Mouse (Mus musculus): Measurements from ENCODE around the gene Cd68.
"Not testable (repeated sequence)": the region's sequence is repeated elsewhere in the genome, so short reads cannot be mapped to it uniquely, and the experiment has no call there.

The Cd68 gene

DNA sequence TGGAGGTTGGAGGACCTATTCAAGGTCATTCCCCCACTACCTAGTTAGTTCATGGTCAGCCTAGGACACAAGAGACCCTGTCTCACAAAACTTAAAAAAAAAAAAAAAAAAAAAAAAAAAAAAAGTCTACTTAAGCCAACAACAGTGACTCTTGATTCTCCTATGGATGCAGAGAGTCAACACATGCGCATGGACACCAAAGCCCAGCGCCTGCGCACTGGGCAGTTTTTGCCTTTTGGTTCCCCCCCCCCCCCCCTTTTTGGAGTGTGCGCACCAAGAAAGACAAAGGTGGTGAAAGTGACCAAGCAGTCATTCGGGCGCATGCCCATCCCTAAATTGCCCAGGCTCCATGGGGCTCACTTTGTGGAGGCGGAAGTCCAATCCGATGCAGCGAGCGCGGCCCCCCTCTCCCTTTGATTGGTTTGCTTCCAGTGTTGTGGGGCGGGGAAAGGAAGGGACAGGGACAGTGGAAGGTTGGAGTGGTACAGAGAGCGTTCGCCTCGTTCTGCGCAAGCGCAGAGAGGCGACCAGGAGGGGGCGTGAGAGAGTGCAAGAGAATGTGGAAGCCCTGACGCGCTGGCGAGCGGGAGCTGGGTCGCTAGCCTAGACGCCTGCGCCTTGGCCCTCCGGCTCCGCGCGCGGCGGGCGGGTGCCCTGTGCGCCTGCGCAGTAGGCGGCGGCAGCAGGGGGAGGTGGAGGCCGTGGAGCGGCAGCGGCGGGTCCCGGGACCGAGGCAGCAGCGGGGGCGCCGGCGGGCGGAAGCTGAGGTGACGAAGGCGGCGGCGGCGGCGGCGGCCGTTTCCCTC lies 33.5 kb downstream of the Cd68 start, which contains the start of gene Fxr2:
TSS of gene Fxr2 (plus strand) at position 707 of the 806 bp plus-strand sequence.
- peak; percentile 99 for DNase-seq (ENCODE audit: extremely low read depth, low read depth)

DNA sequence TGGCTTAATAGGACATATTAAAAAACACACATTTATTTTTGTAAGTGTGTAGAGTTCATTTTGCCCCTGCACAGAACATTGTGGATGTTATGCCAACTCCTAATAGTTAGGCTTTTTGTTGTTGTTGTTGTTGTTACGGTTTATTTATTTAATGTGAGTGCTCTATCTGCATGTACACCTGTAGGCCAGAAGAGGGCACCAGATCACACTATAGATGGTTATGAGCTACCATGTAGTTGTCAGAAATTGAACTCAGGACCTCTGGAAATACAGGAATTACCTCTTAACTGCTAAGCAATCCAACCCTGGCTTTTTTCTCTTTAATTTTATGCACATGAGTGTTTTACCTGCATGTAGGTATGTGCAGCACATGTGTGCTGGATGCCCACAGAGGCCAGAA lies 36.2 kb downstream of the Cd68 start:
- DNase-seq (ENCODE audit: extremely low read depth, low read depth) = no peak

DNA sequence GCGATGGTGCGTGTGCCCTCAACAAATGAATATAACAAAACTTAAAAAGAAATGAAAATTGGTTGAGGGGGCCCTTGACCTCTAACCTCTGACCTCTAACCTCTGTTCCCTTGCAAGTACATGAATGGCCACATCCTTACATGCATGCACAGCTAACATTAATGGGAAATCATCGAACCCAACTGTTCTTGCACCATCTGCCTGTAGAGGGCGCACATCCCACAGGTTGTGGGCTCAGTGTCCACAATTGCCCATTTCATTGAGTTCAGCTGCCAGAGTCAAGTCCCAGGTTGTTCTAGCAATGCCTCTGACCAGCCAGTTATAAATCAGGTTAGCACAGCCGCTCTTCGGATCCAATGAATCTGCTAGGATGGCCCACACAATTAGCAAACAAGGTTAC lies 37.7 kb downstream of the Cd68 start:
- no peak for DNase-seq (ENCODE audit: extremely low read depth, low read depth)

DNA sequence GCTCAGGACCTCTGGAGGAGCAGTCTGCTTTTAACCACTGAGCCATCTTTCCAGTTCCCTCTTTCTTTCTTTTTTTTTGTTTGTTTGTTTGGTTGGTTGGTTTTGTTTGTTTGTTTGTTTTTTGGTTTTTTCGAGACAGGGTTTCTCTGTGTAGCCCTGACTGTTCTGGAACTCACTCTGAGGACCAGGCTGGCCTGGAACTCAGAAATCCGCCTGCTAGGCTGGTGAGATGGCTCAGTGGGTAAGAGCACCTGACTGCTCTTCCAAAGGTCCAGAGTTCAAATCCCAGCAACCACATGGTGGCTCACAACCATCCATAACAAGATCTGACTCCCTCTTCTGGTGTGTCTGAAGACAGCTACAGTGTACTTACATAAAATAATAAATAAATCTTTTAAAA lies 41.6 kb downstream of the Cd68 start:
- DNase-seq (ENCODE audit: extremely low read depth, low read depth) = not testable (repeated sequence)

DNA sequence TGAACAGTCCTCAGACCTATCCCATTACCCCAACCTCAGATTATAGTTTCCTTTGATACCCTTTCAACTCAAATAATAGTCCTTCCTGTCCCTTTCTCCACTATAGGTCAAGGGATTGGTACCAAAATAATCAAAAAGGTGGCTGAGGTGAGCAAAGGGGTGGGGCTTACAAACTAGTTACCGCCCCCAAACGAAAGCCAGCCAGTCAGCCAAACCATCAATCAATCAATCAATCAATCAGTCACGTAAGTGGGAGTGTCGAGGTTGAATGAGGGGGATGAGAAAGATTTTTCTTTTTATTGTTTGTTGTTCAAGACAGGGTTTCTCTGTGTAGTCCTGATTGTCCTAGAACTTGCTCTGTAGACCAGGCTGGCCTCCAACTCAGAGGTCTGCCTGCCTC lies 42.9 kb downstream of the Cd68 start:
- no peak for DNase-seq (ENCODE audit: extremely low read depth, low read depth)

DNA sequence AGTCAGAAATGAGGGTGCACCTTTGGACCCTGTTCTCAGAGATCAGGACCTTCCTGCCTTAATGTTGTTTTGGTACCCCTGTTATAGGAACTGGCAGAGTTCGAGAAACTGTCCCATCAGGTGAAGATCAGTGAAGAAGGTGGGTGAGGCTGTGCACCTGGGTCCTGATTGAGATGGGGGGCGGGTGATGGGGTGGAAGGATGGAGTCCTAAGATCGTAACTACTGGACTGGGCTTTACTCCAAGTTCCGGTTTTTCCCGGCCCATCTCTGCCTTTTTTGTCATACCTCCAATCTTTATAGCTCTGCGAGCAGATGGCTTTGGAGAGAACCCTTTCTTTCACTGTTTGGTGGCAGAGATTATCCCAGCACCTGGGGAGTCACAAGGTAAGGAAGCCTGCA lies 43.5 kb downstream of the Cd68 start:
- DNase-seq (ENCODE audit: extremely low read depth, low read depth) = no peak

DNA sequence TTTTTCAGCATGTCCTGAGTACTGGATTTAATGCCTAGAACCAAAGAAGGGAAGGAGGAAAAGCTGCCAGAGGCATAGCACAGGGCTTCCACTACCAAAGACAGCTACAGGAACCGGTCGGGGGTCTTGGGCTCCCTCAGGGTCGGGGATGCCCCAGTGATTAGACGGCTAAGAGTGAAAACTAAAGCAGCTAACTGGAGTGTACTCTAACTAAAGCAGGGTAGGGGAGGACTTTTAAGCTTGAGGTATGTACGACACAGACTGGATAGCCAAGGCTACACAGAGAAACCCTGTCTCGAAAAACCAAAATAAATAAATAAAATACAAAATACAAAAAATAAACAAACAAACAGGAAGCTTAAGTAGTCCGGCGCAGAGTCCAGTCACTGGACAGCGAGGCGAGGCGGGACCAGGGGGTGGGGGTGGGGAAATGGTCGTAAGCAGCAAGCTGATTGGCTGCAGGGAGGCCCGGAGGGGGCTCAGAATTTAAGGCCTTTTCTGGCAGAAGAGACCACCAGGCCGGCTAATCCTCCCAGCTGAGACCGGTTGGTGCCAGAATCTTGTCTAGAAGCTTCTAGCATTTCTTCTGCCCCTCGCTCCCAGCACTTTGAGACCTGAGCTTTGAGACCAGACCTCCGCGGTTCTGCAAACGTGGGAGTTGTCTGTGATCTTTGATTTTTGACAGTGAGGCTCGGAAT lies 44.2 kb downstream of the Cd68 start, which contains the start of gene Sat2:
TSS of gene Sat2 (plus strand) at position 454 of the 698 bp plus-strand sequence.
- no peak for DNase-seq (ENCODE audit: extremely low read depth, low read depth)

DNA sequence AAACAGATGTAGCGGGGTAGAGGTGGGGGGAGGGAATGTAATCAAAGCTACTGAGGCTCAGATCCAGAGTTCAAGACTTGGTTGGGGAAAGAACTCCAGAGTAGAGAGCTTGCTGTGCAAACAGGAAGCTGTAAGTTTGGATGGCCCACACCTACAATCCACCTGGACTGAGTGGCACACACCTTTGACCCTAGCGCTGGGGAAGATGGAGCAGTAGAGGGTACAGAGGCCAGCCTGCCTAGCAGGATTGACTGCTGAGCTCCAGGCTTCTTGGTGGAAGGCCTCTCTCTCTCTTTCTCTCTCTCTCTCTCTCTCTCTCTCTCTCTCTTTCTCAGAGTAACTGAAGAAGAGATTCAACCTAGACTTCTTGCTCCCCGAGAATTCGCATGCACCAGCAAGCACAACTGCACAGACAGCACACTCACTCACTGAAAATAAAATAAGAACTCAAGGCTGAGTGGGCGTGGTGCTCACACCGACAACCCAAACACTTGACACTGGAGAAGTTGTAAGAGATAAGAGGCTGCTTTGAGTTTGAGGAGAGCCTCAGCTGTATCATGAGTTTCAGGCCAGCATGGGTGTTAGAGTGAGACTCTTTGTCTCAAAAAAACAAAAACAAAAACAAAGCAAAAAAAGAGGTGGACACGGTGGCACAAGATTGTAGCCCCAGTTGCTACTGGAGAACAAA lies 45.4 kb downstream of the Cd68 start:
- DNase-seq (ENCODE audit: extremely low read depth, low read depth) = no peak

DNA sequence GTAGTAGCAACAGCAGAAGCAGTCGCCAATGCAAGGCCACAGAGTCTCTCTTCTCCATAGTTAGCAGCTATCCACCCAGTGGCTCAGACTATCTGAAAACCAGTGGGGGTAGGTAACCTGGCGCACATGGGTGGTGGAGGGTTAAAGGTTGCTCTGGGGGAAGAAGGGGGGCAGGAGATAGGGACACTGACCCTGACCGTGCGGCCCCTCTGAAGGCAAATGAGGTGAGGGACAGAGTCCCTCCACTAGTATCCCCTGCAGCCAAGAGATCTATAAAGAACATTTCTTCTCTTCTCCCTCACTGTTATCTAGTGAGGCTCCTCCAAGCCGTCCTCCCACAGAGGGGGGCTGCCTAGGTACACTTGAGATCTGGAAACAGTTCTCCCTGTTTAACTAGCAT lies 48.1 kb downstream of the Cd68 start, which contains the start of gene Shbg:
TSS of gene Shbg (minus strand) at position 101 of the 400 bp plus-strand sequence.
- DNase-seq (ENCODE audit: extremely low read depth, low read depth) = no peak

DNA sequence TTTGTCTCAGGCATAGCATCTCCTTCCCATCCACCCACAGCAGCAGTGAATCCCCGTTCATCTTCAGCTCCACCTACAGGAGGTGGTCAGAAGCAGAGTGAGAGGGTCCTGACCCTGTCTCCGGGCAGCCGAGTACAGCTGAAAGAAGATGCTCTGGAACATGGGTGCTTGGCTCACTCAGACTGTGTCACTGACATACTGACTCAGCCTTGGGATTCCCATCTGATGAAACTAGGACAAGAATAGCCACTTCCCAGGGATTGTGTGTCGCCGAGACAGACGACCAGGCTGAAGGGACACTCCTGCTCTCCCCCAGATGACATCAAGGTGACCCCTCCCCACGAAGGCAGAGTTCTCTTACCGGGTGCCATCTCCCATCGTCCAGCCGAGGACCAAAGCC lies 49.2 kb downstream of the Cd68 start:
- no peak for DNase-seq (ENCODE audit: extremely low read depth, low read depth)

DNA sequence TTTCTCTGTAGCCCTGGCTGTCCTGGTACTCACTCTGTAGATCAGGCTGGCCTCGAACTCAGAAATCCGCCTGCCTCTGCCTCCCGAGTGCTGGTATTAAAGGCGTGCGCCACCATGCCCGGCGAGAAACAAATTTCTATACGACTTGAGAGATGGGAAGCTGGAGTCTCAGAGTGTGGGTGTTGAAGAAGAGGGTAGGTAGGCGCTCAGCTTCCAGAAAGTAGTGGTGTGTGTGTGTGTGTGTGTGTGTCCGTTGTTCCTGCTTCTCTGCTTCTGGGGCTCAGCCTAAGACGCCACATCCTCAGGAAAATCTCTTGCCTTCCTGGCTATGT lies 51.7 kb downstream of the Cd68 start:
- not testable (repeated sequence) for DNase-seq (ENCODE audit: extremely low read depth, low read depth)
